Mouse (Mus musculus) mouse trophoblast stem cell (cell line): ENCODE data around the gene Gm4297.
"Not testable (repeated sequence)": the region's sequence is repeated elsewhere in the genome, so short reads cannot be mapped to it uniquely, and the experiment has no call there.

Experiments
- in situ Hi-C, 2 experiments: fragments of 300-500 bp; cut with MseI, MboI; formaldehyde crosslinking; loops; 2 replicates in 1 of 2; 3 replicates in 1 of 2; pipeline ENCODE4 v1.15.1; 2025

Gene Gm4297

GRCm38 (mm10) chrX:24574795-24575194 lies at the start of gene Gm4297:
Gene Gm4297, minus strand, starts transcription at chrX:24574895.
- in situ Hi-C loops: not testable (repeated sequence)
